Mouse (Mus musculus) frontal cortex, postnatal 36 days (tissue): ENCODE data around the gene AC131692.1.
A peak's percentile ranks its signal among the peaks of the same experiment; 100 is the strongest.

ENCODE experiments used
- DNase-seq, 2 experiments: peaks; one replicate each; pipeline ENCODE4 v3.0.0; 2022; ENCODE audit warnings: low spot score in 2 of 2

AC131692.1 gene

GRCm38 (mm10) chr19:6094119-6094518 lies at the start of gene AC131692.1:
TSS of gene AC131692.1 (plus strand) at chr19:6094419.
- DNase-seq: no peak

GRCm38 (mm10) chr19:6045366-6046293 lies 48.6 kb upstream of the AC131692.1 start:
- no peak for DNase-seq

GRCm38 (mm10) chr19:6046294-6047153 lies 47.7 kb upstream of the AC131692.1 start, which contains the start of gene Syvn1:
TSS of gene Syvn1 (plus strand) at chr19:6046576.
- peak; percentile 92 to 93 for DNase-seq

- no peak for DNase-seq
Measured at GRCm38 (mm10) chr19:6047154-6047898, 46.9 kb upstream of the AC131692.1 start.

GRCm38 (mm10) chr19:6047899-6048166 lies 46.4 kb upstream of the AC131692.1 start:
- DNase-seq: no peak

GRCm38 (mm10) chr19:6048681-6049410 lies 45.4 kb upstream of the AC131692.1 start:
- DNase-seq: no peak

GRCm38 (mm10) chr19:6052516-6052915 lies 41.7 kb upstream of the AC131692.1 start:
- DNase-seq: no peak

- no peak for DNase-seq
Measured at GRCm38 (mm10) chr19:6054296-6054695, 39.9 kb upstream of the AC131692.1 start.

- DNase-seq: no peak
Measured at GRCm38 (mm10) chr19:6056696-6057095, 37.5 kb upstream of the AC131692.1 start.

GRCm38 (mm10) chr19:6057313-6058096 lies 36.7 kb upstream of the AC131692.1 start, which contains the start of the genes Mrpl49 and Fau:
TSS of gene Mrpl49 (minus strand) at chr19:6057785.
TSS of gene Fau (plus strand) at chr19:6057844.
- peak; percentile 99 for DNase-seq

GRCm38 (mm10) chr19:6058513-6058912 lies 35.7 kb upstream of the AC131692.1 start:
- DNase-seq: no peak

- DNase-seq: no peak
Measured at GRCm38 (mm10) chr19:6058966-6059365, 35.3 kb upstream of the AC131692.1 start.

- DNase-seq: peak; percentile 93 to 97
Measured at GRCm38 (mm10) chr19:6061021-6061533, 33.1 kb upstream of the AC131692.1 start, which contains the start of gene Znhit2. TSS of gene Znhit2 (plus strand) at chr19:6061192.

- peak; percentile 36 to 39 for DNase-seq
Measured at GRCm38 (mm10) chr19:6061641-6062302, 32.4 kb upstream of the AC131692.1 start.

GRCm38 (mm10) chr19:6062418-6062817 lies 31.8 kb upstream of the AC131692.1 start:
- DNase-seq: no peak

- no peak for DNase-seq
Measured at GRCm38 (mm10) chr19:6063081-6063480, 31.1 kb upstream of the AC131692.1 start.

GRCm38 (mm10) chr19:6066571-6066970 lies 27.6 kb upstream of the AC131692.1 start:
- no peak for DNase-seq

- DNase-seq: peak; percentile 78 to 87
Measured at GRCm38 (mm10) chr19:6067011-6067723, 27.1 kb upstream of the AC131692.1 start.
